Mouse (Mus musculus): ENCODE measurements around the gene Zfp710. TPM values are rescaled to one million over a fixed set of nuclear protein-coding genes. Genes with fewer than 3 reads are reported as not detected.
A peak's percentile ranks its signal among the peaks of the same experiment; 100 is the strongest.

Zfp710 gene
- total and polyA plus RNA-seq, 3 experiments = 14.8 to 19.1 TPM; not detected in 1

GRCm38 (mm10) chr7:80077801-80078200 lies 53.2 kb downstream of the Zfp710 start:
- no peak overlapping the region for H3K4me3 ChIP-seq (ENCODE audit: control insufficient read depth in 1 of 2, insufficient read depth in 1 of 2, low read depth in 2 of 2, low read length in 2 of 2)
- no peak for DNase-seq (ENCODE audit: low read depth, low spot score)
- no peaks in the 10 kb centered on the region for H3K9me3 ChIP-seq (replicated peaks; ENCODE audit: insufficient read depth, low read length)
- peaks cover 17 to 44% of the 10 kb centered on the region in 2 experiments for H3K4me1 ChIP-seq (ENCODE audit: control insufficient read depth in 1 of 2, insufficient read depth in 2 of 2, low read length in 2 of 2)
- peaks cover 0 to 35% of the 10 kb centered on the region in 2 experiments; a peak in 2 of 4 replicates for H3K36me3 ChIP-seq (ENCODE audit: control insufficient read depth in 1 of 2, insufficient read depth in 2 of 2, low read length in 2 of 2)
- no peak overlapping the region for H3K27ac ChIP-seq (ENCODE audit: control insufficient read depth, low read depth, low read length)
- H3K27me3 ChIP-seq (ENCODE audit: control insufficient read depth in 1 of 2, insufficient read depth in 2 of 2, low read length in 2 of 2) = no peaks in the 10 kb centered on the region
- no peaks in the 10 kb centered on the region for H3K79me2 ChIP-seq (ENCODE audit: control insufficient read depth, insufficient read depth, low read length, poor library complexity)
- no peak overlapping the region for H3K9ac ChIP-seq (ENCODE audit: control insufficient read depth, low read depth, low read length, poor library complexity, severe bottlenecking)
- TF ChIP-seq EP300 (IDR thresholded peaks at IDR 0.05; ENCODE audit: low read depth in 1 of 2, low read length in 2 of 2) (no peak), HCFC1 (IDR thresholded peaks at IDR 0.05; ENCODE audit: low read depth, low read length) (no peak), GABPA (IDR thresholded peaks at IDR 0.05; ENCODE audit: low read depth, low read length) (no peak), MEF2A (IDR thresholded peaks at IDR 0.05; ENCODE audit: extremely low read depth, insufficient replicate concordance, low read depth, low read length, poor library complexity, severe bottlenecking) (no peak), NELFE (IDR thresholded peaks at IDR 0.05; ENCODE audit: low read depth, low read length) (no peak), GATA1 (IDR thresholded peaks at IDR 0.05; ENCODE audit: low read depth, low read length) (no peak), SMC3 (IDR thresholded peaks at IDR 0.05; ENCODE audit: low read depth, low read length) (no peak), CTCF (IDR thresholded peaks at IDR 0.05 in 2 of 3, conservative IDR thresholded peaks at IDR 0.05 in 1 of 3; ENCODE audit: control insufficient read depth in 1 of 3, insufficient read depth in 1 of 3, low read depth in 2 of 3, low read length in 3 of 3, poor library complexity in 1 of 3, severe bottlenecking in 1 of 3) (no peak), TCF12 (IDR thresholded peaks at IDR 0.05; ENCODE audit: low read depth, low read length) (no peak), TAL1 (IDR thresholded peaks at IDR 0.05; ENCODE audit: low read length) (no peak)

- peak overlapping the region; percentile 28 for H3K27ac ChIP-seq (ENCODE audit: control insufficient read depth, low read depth, low read length)
- H3K4me3 ChIP-seq (ENCODE audit: control insufficient read depth in 1 of 2, insufficient read depth in 1 of 2, low read depth in 2 of 2, low read length in 2 of 2) = peak overlapping the region in 1 of 2 experiments; percentile 19; a peak in 1 of 4 replicates
- peak; percentile 66 for DNase-seq (ENCODE audit: low read depth, low spot score)
- no peaks in the 10 kb centered on the region for H3K79me2 ChIP-seq (ENCODE audit: control insufficient read depth, insufficient read depth, low read length, poor library complexity)
- TF ChIP-seq ZKSCAN1 (IDR thresholded peaks at IDR 0.05; ENCODE audit: low read depth, low read length) (no peak), MEF2A (IDR thresholded peaks at IDR 0.05; ENCODE audit: extremely low read depth, insufficient replicate concordance, low read depth, low read length, poor library complexity, severe bottlenecking) (peak; percentile 93), KAT2A (conservative IDR thresholded peaks at IDR 0.05; ENCODE audit: low read depth, low read length) (no peak), ZMIZ1 (IDR thresholded peaks at IDR 0.05; ENCODE audit: low read depth, low read length) (no peak), ETS1 (IDR thresholded peaks at IDR 0.05; ENCODE audit: low read depth, low read length) (0 out of 2 replicates have a peak, but pooled peaks have one; percentile 31), UBTF (IDR thresholded peaks at IDR 0.05; ENCODE audit: borderline replicate concordance, insufficient read depth, low read depth, low read length) (no peak), MXI1 (IDR thresholded peaks at IDR 0.05; ENCODE audit: low read depth, low read length) (peak; percentile 65), SIN3A (IDR thresholded peaks at IDR 0.05; ENCODE audit: low read length) (no peak), ELF1 (IDR thresholded peaks at IDR 0.05; ENCODE audit: low read depth, low read length) (no peak), EP300 (IDR thresholded peaks at IDR 0.05; ENCODE audit: low read depth in 1 of 2, low read length in 2 of 2) (peak in 1 of 2 experiments; percentile 59; a peak in 3 of 4 replicates), MAX (IDR thresholded peaks at IDR 0.05; ENCODE audit: low read length) (0 out of 2 replicates have a peak, but pooled peaks have one; percentile 23)
- peak overlapping the region; percentile 45 for H3K9ac ChIP-seq (ENCODE audit: control insufficient read depth, low read depth, low read length, poor library complexity, severe bottlenecking)
- H3K27me3 ChIP-seq (ENCODE audit: control insufficient read depth in 1 of 2, insufficient read depth in 2 of 2, low read length in 2 of 2) = no peaks in the 10 kb centered on the region
- H3K4me1 ChIP-seq (ENCODE audit: control insufficient read depth in 1 of 2, insufficient read depth in 2 of 2, low read length in 2 of 2) = peaks cover 17 to 44% of the 10 kb centered on the region in 2 experiments
- H3K9me3 ChIP-seq (replicated peaks; ENCODE audit: insufficient read depth, low read length) = no peaks in the 10 kb centered on the region
- H3K36me3 ChIP-seq (ENCODE audit: control insufficient read depth in 1 of 2, insufficient read depth in 2 of 2, low read length in 2 of 2) = peaks cover 0 to 35% of the 10 kb centered on the region in 2 experiments; a peak in 2 of 4 replicates
These were observed 54.2 kb downstream of the Zfp710 start for GRCm38 (mm10) chr7:80078792-80079301.

All from MEL (cell line).